Mouse (Mus musculus): Measurements from ENCODE around the gene Atxn1.

- TF ChIP-seq GABPA (IDR thresholded peaks at IDR 0.05; ENCODE audit: insufficient replicate concordance, low read depth, low read length) (no peak), CTCF (conservative IDR thresholded peaks at IDR 0.05 in 1 of 2, IDR thresholded peaks at IDR 0.05 in 1 of 2; ENCODE audit: low read depth in 2 of 2, low read length in 2 of 2) (peak; percentile 35 to 51; a peak in 3 of 4 replicates), POLR2A (IDR thresholded peaks at IDR 0.05; ENCODE audit: low read depth, low read length) (no peak), MYC (IDR thresholded peaks at IDR 0.05; ENCODE audit: low read depth, low read length) (no peak), RCOR1 (conservative IDR thresholded peaks at IDR 0.05; ENCODE audit: low read depth, low read length) (no peak), USF1 (IDR thresholded peaks at IDR 0.05; ENCODE audit: low read depth, low read length) (no peak), ZMIZ1 (IDR thresholded peaks at IDR 0.05; ENCODE audit: low read depth, low read length) (no peak), SIN3A (IDR thresholded peaks at IDR 0.05; ENCODE audit: low read length) (no peak), MXI1 (IDR thresholded peaks at IDR 0.05; ENCODE audit: low read depth, low read length) (no peak), EP300 (IDR thresholded peaks at IDR 0.05; ENCODE audit: low read length) (no peak), ZC3H11A (IDR thresholded peaks at IDR 0.05; ENCODE audit: low read depth, low read length) (no peak), E2F4 (IDR thresholded peaks at IDR 0.05; ENCODE audit: insufficient replicate concordance, low read depth, low read length) (no peak)
These were observed 268.8 kb downstream of the Atxn1 start for GRCm38 (mm10) chr13:45696009-45696408.
